Mouse (Mus musculus) olfactory bulb, adult 2 months (tissue): ENCODE results near the gene Lrba.

Experiments used
- CTCF ChIP-seq: fragments of 200-500 bp; IDR thresholded peaks from 2 replicates; pipeline ENCODE4 v1.5.1; 2012; ENCODE audit warnings: low read depth, mild to moderate bottlenecking, low read length, moderate library complexity; ENCODE audit not compliant: insufficient read depth
- POLR2A ChIP-seq: fragments of 200-500 bp; IDR thresholded peaks from 2 replicates; pipeline ENCODE4 v1.6.1; 2012; ENCODE audit warnings: mild to moderate bottlenecking, low read depth, low read length, moderate library complexity; ENCODE audit not compliant: insufficient read depth

DNA sequence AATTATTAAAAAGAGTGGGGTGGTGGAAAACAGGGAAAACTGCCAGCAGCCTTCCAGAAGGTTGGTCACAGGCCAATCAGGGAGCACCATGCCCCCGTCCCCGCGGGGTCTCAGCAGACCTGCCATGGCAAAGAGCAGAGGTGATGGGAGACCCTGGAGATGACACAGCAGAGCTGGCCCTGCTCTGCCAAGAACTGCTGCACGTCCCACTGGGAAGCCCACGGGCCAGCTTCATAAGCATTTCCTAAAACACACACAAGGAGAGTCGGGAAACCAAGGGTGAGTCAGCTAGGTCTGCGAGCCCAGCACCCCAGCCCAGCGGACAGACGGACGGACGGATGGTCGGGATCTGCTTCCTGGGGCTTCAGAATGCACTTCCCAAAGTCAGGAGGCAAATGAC, 561.8 kb downstream of the Lrba start:
- TF ChIP-seq POLR2A (no peak), CTCF (no peak)
